Mouse (Mus musculus) heart, postnatal 0 days (tissue): ENCODE results near the gene Sh3glb1.
A peak's percentile ranks its signal among the peaks of the same experiment; 100 is the strongest.

ENCODE experiments used
- CTCF ChIP-seq: IDR thresholded peaks from 2 replicates; pipeline ENCODE4 v1.5.1; 2016; ENCODE audit warnings: antibody characterized with exemption, control low read depth, low read depth
- EP300 ChIP-seq: IDR thresholded peaks from 2 replicates; pipeline ENCODE4 v1.6.1; 2016; ENCODE audit warnings: antibody characterized with exemption, low read depth

DNA sequence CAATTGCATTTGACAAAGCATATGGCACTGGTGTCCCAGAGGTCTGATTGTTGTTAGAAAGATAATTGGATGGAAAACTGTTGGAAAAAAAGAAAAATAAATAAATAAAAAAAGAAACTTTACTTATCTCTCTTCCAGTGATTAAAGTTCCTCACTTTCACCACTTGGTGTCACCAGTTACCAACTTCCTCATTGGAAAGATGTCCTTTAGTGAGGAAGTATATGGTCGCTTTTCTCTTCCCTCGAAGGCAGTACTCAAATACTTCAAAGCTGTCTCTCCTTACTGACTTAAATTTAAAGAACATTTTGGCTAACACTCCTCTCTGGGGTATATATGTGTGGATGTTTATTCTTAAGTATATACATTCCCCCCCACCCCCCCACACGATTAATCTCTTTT lies 28.1 kb downstream of the Sh3glb1 start:
- TF ChIP-seq CTCF (peak; percentile 71), EP300 (no peak)
